Mouse (Mus musculus): ENCODE results near the gene Gsta3.
"Not testable (repeated sequence)": the region's sequence is repeated elsewhere in the genome, so short reads cannot be mapped to it uniquely, and the experiment has no call there.

The Gsta3 gene

DNA sequence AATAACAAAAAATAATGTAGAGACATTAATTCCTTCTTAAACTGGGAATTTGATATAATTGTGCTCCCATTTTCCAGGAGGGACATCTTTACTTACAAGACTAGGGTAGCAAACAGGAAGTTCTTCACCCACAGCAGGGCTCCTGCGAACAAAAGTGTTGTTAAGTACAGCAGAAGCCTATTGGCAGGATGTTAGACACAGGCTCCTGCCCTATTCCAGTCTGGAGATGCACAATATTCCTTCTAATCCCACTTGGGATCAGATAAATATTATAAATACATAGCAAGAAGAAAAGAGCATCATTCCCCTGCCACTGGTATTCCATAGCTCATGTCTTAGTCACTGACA is 12.9 kb downstream of the Gsta3 start:
- no peak for DNase-seq (ENCODE audit: low read depth)

DNA sequence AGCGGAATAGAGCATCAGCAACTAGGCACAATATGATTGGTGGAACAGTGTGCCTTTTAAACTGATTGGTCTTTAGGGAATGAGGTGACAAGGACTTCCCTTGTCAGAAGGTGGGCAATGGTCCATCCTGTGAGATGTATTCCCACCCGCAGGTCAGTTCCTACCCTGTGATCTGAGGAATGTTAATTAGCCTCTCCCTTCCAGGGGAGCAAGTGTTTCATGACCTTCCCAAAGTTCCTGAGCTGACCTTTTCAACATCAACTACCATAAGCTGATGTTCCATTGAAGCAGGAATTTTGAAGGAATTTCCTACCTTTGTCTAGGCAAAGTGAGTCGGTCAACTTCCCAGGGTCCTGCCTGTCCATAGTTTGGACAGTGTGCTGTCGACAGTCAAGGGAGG is 13.5 kb downstream of the Gsta3 start:
- no peak for DNase-seq (ENCODE audit: low read depth)

DNA sequence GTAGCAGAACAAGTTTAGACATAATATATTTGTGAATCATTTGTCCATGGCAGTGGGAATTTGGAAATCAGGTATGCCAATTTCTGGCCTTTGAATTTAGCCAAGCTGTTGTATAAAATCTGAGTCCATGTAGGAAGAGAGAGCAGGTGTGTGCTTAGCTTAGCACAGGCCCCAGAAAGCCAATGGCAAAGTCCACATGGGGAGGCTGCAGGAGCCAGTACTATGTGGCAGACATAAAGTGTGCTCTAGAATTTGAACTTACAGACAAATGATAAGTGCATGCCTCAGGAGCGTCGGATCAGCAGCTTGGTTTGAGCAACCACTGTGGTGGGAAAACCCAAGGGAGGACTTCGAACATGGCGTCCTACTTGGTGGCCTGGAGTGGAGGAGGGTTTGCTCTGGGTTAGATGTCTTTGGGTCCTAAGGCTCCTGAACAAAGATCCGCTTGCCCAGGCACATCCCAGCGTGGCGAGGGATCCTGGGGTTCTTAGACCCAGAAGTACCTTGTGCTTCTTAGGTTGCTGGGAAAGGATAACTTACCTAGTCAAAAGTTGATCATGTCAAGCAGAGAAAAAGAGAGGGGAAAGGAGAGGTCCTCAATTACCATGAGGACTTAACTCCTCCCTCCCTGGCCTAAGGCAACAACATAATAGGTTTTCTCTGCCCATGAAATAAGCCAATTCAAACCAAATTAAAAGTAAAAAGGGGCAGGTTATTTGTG is 15.4 kb downstream of the Gsta3 start:
- DNase-seq (ENCODE audit: low read depth): no peak

DNA sequence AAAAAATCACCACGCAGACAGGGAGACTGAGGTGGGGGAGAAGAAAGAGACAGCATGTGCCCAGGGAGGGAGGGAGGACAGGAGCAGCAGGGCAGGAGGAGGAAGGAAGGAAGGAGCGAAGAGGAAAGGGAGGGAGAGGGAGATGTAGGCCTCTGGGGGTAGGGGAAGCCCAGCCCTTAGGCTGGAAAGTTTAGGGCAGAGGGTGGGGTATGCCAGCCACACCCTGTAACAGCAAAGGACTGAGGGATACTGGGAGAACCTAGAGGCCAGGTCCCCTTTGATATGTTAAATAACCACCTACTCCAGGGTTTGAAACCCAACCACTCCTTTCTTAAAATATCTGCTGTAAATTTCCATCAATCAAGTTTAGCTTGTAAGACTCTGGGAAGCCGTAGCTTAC is 16.0 kb downstream of the Gsta3 start:
- no peak for DNase-seq (ENCODE audit: low read depth)

DNA sequence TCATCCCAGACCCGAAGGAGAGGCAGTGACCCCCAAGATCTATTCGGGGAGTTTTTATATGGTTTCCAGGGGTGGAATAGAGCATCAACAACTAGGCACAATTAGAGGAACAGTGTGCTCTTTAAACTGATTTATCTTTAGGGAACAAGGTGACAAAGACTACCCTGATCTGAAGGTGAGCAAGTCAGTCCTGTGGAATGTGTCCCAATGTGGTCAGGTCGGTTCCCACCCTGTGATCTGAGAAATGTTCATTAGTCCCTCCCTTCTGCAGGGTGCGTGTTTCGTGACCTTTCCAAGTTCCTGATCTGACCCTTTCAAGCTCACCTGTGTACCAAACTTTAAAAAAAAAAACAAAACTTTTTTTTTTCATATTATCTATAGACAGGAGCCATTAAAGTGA is 16.5 kb downstream of the Gsta3 start:
- no peak for DNase-seq (ENCODE audit: low read depth)

DNA sequence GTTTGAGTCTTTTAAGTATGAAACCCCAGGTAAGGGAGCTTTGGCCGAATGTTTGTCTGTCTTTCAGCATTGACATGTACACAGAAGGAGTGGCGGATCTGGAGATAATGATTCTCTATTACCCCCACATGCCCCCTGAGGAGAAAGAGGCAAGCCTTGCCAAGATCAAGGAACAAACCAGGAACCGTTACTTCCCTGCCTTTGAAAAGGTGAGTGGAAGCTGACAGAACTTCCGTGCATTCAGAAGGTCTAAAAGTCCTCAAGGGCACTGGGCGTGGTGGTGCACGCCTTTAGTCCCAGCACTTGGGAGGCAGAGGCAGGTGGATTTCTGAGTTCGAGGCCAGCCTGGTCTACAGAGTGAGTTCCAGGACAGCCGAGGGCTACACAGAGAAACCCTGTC is 19.6 kb downstream of the Gsta3 start:
- not testable (repeated sequence) for DNase-seq (ENCODE audit: low read depth)

DNA sequence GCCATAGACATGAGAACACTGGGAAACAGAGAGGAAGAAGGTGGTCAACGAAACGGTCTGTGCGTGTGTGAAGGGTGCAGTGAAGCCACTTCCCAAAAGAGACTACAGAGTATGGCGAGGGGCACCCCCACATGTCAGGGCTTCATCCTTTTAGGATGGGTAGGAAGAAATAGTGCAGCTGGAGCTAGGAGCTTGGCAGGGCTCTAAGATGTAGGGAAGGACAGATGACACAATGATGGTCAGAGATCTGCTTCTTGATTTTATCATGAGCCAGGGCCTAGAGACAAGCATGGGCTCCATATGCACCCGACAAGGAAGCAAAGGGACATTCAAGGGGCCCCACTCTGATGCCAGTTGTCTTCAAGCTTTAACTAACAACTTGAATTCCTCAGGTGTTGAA is 22.0 kb downstream of the Gsta3 start:
- no peak for DNase-seq (ENCODE audit: low read depth)

DNA sequence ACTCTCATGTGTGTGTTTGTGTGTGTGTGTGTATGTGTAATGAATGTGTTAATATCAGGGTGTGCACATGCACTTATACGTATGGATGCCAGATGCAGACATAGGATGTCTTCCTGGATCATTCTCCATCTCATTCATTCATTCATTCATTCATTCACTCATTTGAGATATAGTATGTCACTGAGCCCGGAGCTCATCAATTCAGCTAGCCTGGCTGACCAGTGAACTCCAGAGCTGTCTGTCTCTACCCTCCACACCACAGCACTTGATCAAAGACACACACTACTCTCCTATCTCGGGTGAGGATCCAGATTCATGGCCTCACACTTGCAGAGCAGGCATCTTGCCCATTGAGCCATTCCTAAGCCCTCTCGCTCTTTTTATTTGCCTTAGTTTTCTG is 23.6 kb downstream of the Gsta3 start:
- DNase-seq (ENCODE audit: low read depth): no peak

DNA sequence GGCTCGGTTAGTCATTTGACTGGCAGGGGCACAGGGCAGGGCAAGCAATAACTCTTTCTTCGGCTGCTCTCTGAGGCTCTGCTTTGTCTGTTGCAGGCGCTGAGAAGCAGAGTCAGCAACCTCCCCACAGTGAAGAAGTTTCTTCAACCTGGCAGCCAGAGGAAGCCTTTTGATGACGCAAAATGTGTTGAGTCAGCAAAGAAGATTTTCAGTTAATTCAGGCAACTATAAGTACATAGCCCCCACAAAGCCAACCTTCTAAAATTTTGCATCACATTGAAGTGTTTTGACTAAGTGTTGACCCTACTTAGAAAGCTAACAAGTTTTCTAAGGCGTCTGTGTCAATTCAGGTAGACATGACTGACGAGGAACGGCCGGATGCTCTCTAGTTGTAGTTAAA is 24.4 kb downstream of the Gsta3 start:
- DNase-seq (ENCODE audit: low read depth): no peak

DNA sequence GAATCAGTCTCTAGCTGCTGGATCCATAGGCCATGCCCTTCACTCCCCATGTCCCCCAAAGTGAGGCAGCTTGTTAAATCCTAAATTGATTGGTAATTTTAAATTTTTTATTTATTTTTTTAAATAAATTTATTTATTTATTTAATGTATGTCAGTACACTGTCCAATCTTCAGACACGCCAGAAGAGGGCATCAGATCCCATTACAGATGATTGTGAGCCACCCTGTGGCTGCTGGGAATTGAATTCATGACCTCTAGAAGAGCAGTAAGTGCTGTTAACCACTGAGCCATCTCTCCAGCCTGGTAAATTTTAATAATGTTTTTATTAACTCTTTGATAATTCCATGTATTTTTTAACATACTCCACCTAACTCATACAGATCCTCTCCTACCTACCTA is 26.4 kb downstream of the Gsta3 start:
- DNase-seq (ENCODE audit: low read depth): peak; percentile 34

DNA sequence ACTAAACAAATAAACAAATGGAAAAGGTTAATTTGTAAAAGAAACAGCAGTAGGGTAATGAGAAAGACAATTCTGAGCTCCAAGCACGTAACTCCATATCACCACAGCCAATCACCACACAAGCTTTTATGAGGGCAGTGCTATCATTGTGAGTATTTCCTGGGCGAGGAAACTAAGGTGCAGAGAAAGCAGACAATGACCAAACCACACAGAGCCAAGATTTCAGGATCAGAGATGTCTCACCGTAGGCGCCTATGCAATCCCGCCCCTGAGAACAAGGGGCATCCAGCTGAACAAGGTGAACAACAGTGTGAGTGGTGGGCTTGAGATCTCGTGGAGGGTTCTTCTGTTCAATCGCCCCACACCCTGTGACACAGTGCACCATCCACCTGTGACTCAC is 27.1 kb downstream of the Gsta3 start:
- DNase-seq (ENCODE audit: low read depth): not testable (repeated sequence)

DNA sequence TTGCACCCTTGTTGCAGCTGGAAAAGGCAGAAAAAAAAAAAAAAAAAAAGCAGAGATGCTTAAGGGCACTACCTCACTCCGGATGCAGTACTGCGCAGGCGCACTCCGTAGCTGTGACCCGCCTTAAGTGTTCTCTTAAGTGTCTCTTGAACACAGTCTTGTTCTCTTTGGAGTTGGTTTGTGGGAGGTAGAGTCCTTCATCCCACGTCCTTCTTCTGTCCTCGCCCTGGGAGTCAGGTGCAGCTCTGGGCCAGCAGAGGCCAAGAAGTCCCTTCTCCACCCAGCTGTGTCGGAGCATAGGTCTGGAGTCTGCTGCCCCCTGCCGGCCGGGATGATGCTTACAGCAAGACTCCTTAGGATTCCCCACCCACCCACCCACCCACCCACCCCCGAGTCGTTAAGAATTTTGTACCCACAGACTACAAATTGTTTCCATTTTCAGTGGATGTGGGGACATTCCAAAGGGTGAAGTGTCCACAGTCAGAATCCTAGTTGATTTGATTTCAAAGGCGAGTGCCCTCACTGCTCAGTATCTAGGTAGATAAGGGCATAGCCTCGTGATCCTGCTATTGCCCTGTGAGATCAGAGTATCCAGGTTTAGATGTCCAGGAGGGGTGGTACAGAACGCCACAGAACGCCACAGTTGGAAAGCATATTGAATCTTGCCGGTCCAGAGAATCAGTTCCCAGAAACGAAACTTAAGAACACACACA is 31.1 kb downstream of the Gsta3 start:
- peak; percentile 56 for DNase-seq (ENCODE audit: low read depth)

DNA sequence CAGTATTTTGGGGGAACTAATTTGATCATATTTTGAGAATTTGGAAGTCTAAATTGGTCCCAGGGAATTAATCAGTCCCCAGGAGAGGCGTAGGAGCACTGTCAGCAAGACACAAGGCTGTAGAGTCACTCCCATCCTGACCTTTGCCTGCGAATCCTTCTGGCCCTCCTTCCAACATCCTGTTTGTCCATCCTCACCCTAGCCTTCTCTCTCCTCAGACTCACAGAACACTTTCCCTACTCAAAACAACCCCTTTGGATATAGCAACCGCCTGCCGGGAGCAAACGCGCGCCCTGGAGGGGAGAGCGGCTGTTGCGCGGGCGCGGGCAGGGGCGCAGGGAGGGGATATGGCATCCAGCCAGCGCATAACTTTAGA is 31.7 kb downstream of the Gsta3 start:
- no peak for DNase-seq (ENCODE audit: low read depth)

DNA sequence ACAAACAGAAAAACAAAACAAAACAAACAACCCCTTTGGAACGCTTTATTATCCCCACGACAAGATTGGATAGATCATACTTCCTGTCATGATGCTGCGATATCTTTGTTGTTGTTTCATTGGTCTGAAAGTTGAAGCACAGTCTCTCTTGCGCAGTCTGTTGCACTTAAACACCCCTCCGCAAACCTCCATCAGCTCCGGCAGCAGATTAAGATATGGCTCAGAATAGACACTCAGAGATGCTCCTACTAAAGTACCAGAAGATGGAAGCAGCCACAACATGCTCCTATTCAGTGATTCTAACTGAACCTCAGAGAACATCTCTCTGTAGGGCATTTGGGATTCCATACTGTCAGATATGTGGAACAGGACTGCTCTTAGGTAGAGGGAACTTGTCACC is 32.7 kb downstream of the Gsta3 start:
- no peak for DNase-seq (ENCODE audit: low read depth)

DNA sequence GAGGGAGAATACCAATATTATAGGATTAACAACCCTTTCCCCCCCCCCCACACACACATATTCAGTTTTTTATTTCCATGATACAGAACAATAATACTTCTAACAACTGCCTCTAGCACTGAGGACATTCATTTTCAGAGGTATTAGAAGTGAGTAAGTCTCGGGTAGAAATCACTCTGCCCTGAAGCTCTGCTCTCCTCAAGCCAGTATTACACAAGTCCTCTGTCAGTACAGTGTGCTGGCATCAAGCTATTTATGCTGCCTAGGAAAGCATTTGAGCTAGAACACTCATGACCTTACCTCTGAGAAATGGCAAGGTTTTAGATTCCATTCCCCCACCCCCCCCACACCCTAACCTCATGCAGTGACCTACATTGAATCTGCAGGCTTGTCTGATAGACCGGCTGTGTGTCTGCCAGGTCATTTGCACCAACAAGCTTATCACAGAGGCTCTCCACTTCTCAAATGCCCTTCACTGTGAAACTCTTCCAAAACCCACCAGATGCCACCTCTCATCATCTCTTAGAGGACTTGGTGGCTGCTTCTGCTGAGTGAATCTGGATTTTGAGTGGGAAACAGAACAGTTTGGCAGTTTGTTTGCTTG is 34.1 kb downstream of the Gsta3 start:
- no peak for DNase-seq (ENCODE audit: low read depth)

DNA sequence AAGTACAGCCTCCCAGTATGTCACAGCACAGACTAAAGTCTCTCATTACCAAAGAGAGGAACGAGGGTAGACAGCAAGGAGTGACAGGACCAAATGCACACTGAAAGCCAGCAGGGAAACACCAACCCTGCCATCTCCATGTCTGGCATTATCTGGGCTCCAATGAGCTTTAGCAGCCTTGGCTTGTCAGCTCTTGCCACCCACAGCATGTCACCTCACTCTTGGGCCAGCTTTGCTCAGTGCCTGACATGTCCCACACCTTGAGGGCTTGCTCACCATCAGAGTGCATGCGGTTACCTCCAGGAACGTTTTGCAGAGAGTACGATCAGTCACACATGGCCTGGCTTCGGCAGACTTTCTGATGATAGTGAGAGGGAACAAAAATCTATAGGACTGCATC is 35.0 kb downstream of the Gsta3 start:
- DNase-seq (ENCODE audit: low read depth): not testable (repeated sequence)

DNA sequence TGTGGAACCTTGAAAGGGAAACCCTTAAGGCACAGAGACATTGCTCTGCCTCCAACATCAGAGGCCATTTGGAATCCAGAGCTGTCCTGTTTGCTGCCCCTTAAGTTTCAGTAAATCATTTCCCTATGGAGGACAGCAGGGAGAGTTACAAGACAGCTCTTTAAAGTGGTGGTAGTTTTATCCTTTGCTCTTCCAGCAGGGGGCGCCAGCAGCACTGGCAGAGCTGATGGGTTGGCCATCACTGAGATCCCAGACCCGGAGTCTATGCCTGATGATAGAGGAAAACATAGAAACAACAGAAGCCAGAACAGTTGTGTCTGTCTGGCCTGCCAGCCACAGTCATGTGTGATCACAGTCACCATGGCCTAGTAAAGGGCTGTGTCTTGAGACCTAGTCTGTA is 35.8 kb downstream of the Gsta3 start:
- not testable (repeated sequence) for DNase-seq (ENCODE audit: low read depth)

DNA sequence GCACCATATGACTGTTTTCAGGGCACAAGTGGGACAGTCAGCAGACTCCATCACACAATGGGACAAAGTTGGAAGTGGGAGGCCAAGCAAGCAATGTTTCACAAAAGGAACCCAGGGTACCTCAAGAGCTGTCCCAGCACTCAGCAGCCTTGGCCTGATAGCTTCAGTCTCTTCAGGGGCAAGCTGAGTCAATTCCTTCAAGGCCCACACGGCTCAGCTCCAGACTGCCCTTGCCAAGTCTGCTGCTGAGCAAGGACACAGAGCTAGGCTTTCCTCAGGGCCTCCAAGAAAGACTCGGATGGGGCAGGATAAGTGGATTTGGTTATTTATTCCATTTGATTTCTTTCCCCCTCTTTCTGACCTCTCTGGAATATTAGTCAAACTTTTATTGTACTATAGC is 39.9 kb downstream of the Gsta3 start:
- DNase-seq (ENCODE audit: low read depth): no peak

DNA sequence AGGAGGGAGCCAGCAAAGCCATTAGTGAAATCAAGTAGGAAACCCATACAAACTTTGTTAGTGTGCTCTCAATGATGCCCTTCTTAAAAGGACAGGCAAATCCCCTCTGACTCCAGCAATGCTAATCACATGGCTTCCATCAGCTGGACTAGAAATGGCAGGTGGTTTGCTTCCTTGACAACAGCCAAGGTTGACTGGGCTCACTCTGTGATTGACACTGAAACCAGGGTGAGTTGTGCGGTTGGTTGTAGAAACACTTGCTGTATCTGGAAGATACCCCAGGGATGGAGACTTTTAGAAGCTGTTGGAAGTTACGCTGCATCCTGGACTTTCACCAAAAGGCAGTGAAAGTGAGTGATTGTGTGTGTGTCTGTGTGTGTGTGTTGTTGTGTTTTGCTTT is 44.3 kb downstream of the Gsta3 start:
- DNase-seq (ENCODE audit: low read depth): not testable (repeated sequence)

DNA sequence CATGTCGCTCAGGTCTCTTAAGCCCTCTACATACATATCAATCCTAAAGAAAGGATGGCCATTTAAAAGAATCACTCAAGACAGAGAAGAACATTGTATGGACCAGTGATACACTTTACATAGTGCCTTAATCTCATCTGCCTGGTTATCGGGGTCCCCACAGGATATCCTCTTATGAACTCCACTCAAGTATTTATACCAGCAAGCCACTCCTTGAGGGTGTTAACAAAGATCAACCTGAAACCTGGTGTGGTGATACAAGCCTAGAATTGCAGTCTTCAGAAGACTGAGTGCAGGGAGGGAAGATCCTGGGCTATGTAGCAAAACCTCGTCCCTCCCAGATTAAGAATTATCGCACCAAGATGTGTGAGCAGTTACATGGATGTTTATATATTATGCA is 51.0 kb downstream of the Gsta3 start:
- DNase-seq (ENCODE audit: low read depth): no peak

DNA sequence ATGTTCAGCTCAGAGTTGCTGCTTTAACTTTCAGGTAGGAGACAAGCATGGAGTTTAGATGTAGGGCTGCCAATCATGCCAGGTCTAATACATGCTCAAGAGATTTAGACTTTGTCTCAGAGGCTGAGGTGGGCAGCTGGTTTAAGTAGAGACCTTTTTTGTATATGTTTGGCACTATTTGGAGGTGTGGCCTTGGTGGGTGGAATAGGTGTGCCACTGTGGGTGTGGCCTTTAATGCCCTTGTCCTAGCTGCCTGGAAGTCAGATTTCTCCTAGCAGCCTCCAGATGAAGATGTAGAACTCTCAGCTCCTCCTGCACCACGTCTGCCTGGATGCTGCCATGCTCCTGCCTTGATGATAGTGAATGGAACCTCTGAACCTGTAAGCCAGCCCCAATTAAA is 52.2 kb downstream of the Gsta3 start:
- no peak for DNase-seq (ENCODE audit: low read depth)

DNA sequence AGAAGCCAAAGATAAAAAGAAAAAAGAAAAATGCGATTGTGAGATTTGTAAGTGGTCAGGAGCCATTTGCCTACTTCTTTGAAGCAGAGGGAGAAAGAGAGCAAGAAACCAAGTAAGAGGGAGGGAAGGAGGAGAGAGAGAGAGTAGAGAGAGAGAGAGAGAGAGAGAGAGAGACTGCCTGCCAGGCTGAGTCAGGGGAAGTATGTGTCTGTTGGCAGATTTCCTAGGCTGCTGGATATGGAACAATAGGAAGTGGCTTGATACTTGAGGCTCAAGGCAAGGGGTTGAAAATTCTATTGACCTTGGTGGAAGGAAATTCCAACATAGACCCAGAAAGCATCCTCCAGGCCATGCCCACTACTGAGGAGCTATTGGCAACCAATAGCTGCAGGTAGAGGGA is 55.8 kb downstream of the Gsta3 start:
- DNase-seq (ENCODE audit: low read depth): no peak

DNA sequence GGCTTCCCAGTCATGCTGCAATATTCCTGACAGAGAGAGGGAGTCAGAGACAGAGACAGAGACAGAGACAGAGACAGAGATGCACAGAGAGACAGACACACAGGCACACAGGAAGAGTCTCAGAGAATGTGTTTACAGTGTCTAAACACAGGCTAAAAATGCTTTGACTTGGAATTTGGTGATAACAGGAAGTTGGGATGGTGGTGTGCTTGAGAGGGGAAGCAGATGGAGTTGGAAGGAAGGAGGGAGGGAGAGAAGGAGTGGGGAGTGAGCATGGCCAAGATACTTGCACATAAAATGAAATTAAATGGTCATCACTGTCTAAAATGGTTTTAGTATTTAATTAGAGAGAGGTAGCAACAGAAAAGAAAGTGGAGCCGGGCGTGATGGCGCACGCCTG is 57.7 kb downstream of the Gsta3 start:
- no peak for DNase-seq (ENCODE audit: low read depth)

DNA sequence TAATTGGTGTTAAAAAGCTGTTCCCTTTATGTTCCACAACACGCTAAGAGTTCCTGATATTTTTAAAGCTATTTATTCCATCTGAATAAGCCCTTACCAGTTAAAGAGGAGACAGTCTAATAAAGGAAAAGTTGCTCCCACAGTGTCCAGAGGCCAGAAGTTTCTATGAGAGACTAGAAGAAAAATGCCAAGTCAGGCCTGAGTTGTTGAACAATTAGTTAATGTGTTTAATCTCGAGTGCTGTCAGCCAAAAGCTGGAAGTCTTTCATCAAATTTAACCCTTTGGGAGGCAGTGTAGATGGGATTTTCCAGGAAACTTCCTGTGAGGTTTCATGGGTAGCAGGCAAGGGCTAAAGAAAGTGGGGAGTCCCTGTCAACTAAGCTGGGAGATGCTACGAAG is 59.4 kb downstream of the Gsta3 start:
- no peak for DNase-seq (ENCODE audit: low read depth)

Measured in 416B (cell line).